Mouse (Mus musculus) A20 (cell line): ENCODE results near the gene Ints11.

Experiments used
- DNase-seq: peaks from one replicate; pipeline ENCODE4 v3.0.0-alpha.2; 2011; ENCODE audit warnings: low read depth, low spot score

Ints11 gene

GRCm38 (mm10) chr4:155847591-155848352 is 21.6 kb upstream of the Ints11 start:
- DNase-seq: peak; percentile 73

- DNase-seq: no peak
These were observed 20.8 kb upstream of the Ints11 start for GRCm38 (mm10) chr4:155848434-155849095.

- DNase-seq: no peak
These were observed 20.0 kb upstream of the Ints11 start for GRCm38 (mm10) chr4:155849391-155849790.

- DNase-seq: no peak
These were observed 19.4 kb upstream of the Ints11 start for GRCm38 (mm10) chr4:155849792-155850451.

- DNase-seq: no peak
These were observed 18.0 kb upstream of the Ints11 start for GRCm38 (mm10) chr4:155851368-155851767.

- no peak for DNase-seq
These were observed 17.4 kb upstream of the Ints11 start for GRCm38 (mm10) chr4:155851951-155852411.

GRCm38 (mm10) chr4:155853421-155853820 is 15.9 kb upstream of the Ints11 start:
- no peak for DNase-seq

GRCm38 (mm10) chr4:155854991-155855390 is 14.4 kb upstream of the Ints11 start:
- no peak for DNase-seq

GRCm38 (mm10) chr4:155856071-155856470 is 13.3 kb upstream of the Ints11 start:
- no peak for DNase-seq

- no peak for DNase-seq
These were observed 12.5 kb upstream of the Ints11 start for GRCm38 (mm10) chr4:155856881-155857280.

GRCm38 (mm10) chr4:155859318-155859717 is 10.0 kb upstream of the Ints11 start:
- no peak for DNase-seq

GRCm38 (mm10) chr4:155861787-155862186 is 7.6 kb upstream of the Ints11 start:
- DNase-seq: no peak

GRCm38 (mm10) chr4:155863001-155863400 is 6.3 kb upstream of the Ints11 start, which contains the start of gene Tas1r3:
Gene Tas1r3, minus strand, starts transcription at chr4:155863362.
- DNase-seq: no peak

- DNase-seq: no peak
These were observed 590 bp upstream of the Ints11 start for GRCm38 (mm10) chr4:155868614-155869298.

GRCm38 (mm10) chr4:155871404-155871803 is 2.1 kb downstream of the Ints11 start:
- DNase-seq: no peak

GRCm38 (mm10) chr4:155883587-155883986 is 14.2 kb downstream of the Ints11 start:
- DNase-seq: no peak

- DNase-seq: no peak
These were observed 17.0 kb downstream of the Ints11 start for GRCm38 (mm10) chr4:155886330-155886729.

GRCm38 (mm10) chr4:155887674-155888073 is 18.3 kb downstream of the Ints11 start:
- DNase-seq: no peak

- DNase-seq: no peak
These were observed 18.8 kb downstream of the Ints11 start for GRCm38 (mm10) chr4:155888181-155888580.

GRCm38 (mm10) chr4:155889316-155889715 is 20.0 kb downstream of the Ints11 start:
- DNase-seq: no peak

- no peak for DNase-seq
These were observed 21.7 kb downstream of the Ints11 start for GRCm38 (mm10) chr4:155891011-155891471.

GRCm38 (mm10) chr4:155891551-155892001 is 22.2 kb downstream of the Ints11 start, which contains the start of the genes Pusl1 and Acap3:
Gene Pusl1, minus strand, starts transcription at chr4:155891781.
Gene Acap3, plus strand, starts transcription at chr4:155891822.
- DNase-seq: peak; percentile 96
